Mouse (Mus musculus) urinary bladder, adult 2 months (tissue): ENCODE results near the gene Atad5. TPM values are rescaled to one million over a fixed set of nuclear protein-coding genes. Genes with fewer than 3 reads are reported as not detected.
"Not testable (repeated sequence)": the region's sequence is repeated elsewhere in the genome, so short reads cannot be mapped to it uniquely, and the experiment has no call there.

Experiments
- DNase-seq: peaks from one replicate; pipeline ENCODE4 v3.0.0; 2022; ENCODE audit warnings: low spot score
- polyA plus RNA-seq: library from polyadenylated mRNA; depleted of rRNA; stranded (reverse); fragments of >200 nt; gene quantifications from 2 replicates; pipeline ENCODE4 v1.2.3, GENCODE M21; 2012; rRNA removed

Atad5 gene
- polyA plus RNA-seq, 1 experiment = 2.4 TPM

GRCm38 (mm10) chr11:80176911-80177895 is 88.0 kb downstream of the Atad5 start:
- DNase-seq = no peak

GRCm38 (mm10) chr11:80178316-80178715 is 89.1 kb downstream of the Atad5 start:
- DNase-seq = no peak

DNA sequence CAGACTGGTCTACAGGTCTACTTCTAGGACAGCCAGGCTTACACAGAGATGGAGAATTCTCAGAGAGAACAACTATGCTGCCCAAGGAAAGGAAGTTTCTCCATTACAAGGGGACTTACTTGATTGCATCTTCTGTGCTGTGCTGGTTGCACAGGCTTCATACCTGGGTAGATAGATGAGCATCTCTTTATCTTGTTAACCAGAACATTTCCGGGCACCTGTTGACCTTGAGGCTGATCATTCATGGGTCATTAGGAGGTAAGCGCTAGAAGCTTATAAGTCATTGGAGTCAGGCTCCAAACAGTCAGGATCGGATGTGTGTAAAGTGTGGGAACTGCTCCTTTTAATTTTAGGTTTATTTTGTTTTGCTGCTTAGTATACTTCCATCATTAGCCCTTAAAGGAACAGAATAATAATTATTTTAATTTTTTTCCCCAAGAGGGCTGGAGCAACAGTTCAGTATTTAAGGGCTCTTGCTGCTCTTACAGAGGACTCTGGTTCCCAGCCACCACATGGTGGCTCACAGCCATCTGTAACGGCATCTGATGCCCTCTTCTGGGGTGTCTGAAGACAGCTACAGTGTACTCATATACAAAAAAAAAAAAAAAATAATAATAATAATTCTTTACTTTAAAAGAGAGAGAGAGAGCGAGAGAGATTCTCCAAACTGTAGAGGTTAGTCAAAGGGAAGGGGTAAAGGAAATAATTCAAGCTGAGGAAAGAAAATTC is 92.0 kb downstream of the Atad5 start:
- DNase-seq = no peak

GRCm38 (mm10) chr11:80183054-80183704 is 94.0 kb downstream of the Atad5 start:
- DNase-seq = not testable (repeated sequence)

DNA sequence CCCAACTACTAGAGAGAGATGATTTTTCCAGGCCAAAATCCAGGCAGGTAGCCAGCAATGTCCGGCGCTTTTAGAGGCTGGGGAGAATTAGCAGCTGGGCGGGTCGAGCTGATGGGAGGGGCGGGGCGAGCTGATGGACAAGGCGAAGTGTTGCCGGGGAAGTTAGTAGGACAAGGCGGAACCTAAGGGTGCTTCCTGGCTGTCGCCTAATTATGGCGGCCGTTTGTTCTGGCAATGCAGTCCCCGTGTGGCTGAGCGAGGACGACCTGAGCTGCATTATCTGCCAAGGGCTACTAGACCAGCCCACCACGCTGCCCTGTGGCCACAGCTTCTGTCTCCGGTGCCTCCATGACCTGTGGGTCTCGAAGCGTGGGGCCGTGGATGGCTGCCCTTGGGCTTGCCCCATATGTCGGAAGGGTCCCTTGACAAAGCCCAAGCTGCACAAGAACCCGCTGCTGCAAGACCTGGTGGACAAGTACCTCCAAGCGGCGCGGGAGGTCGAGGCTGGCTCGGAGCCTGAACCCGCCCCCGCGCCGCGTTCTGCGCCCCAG is 94.6 kb downstream of the Atad5 start, which contains the start of gene Rnf135:
Gene Rnf135 (plus strand): TSS at position 147 of the 551 bp plus-strand sequence.
- DNase-seq = peak; percentile 68

DNA sequence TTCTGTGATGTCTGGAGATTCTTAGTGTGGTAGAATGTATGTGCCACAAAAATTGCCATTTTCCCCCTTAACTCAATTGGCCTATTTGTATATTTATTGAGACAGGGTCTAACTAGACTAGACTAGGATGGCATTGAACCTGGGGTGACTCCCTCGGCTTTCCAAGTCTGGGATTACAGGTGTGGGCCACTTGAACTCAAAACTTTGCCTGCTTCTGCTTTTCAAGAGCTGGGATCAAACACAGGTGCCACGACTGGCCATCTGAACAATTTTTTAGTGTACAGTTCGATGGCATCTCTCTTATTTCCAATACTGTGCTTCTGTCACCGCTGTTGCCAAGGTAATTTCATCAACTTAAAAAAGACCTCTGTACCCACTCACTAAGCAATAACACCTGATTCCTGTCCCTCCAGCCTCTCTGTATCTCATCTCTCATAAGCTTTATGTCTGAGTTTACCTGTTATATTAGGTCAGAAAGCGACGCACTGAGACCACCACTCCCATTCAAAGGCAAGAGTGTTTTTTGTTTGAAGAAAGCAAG is 95.4 kb downstream of the Atad5 start:
- DNase-seq = no peak

Other genes with a start within 250 kb of the Atad5 start
- 21.3 and 28.1 TPM in 2 replicates for gene Utp6, start 127.0 kb upstream of the Atad5 start, polyA plus RNA-seq
- 18.9 and 19.6 TPM in 2 replicates for gene Suz12, start 96.3 kb upstream of the Atad5 start, polyA plus RNA-seq
- gene Crlf3, start 8.4 kb upstream of the Atad5 start, polyA plus RNA-seq = 17.5 and 17.7 TPM in 2 replicates
- 11.4 and 13.6 TPM in 2 replicates for gene Tefm, start 52.8 kb downstream of the Atad5 start, polyA plus RNA-seq
- gene Adap2, start 64.7 kb downstream of the Atad5 start, polyA plus RNA-seq = 6.4 and 6.5 TPM in 2 replicates
- 9.2 and 10.8 TPM in 2 replicates for gene Rnf135, start 94.5 kb downstream of the Atad5 start, polyA plus RNA-seq
- 49.8 and 53.8 TPM in 2 replicates for gene Rhot1, start 119.6 kb downstream of the Atad5 start, polyA plus RNA-seq
- gene Rhbdl3, start 211.5 kb downstream of the Atad5 start, polyA plus RNA-seq = 2.3 and 3.0 TPM in 2 replicates